Mouse (Mus musculus) fibroblast of lung, adult 2 months (primary cell): ENCODE data around the gene Ccdc177.

ENCODE experiments used
- DNase-seq: peaks from one replicate; pipeline ENCODE4 v3.0.0-alpha.2; 2011; ENCODE audit warnings: low read depth

Gene Ccdc177

DNA sequence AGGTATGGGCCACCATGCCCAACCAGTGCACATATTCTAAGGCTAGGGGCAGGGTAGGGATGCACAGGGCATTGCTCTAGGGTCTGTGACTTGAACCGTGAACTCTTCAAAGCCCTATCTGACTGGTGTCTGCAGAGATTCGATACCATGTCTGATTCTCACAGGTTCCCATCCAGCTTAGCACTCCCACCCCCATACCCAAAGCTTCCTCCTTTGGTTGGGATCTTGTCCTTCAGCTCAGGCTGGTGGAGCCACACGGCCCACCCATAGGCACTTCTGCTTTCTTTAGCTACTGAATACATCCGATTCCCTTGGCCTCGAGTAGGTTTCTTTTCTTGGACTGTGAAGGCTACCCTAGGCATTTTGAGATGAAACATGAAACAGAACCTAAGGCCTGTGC, 24.5 kb upstream of the Ccdc177 start:
- DNase-seq: no peak

DNA sequence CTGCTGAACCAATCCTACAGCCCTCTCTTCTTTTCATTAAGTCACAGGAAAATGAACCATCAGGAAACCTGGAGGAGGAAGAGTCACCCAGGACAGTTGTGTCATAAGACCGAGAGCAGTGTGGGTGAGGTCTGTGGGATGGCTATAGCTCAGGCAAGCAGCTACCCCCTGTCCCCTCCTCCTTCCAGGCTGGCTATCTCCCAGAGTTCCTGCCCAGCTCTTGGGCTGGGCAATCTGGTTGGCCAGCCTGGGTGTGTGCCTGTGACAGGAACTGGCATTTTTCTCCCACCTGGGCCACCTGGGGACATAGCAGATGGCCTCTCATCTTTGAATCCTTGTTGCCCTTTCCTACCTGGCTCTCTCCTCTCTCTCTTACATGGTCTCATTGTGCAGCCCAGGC, 23.4 kb upstream of the Ccdc177 start:
- DNase-seq: no peak

DNA sequence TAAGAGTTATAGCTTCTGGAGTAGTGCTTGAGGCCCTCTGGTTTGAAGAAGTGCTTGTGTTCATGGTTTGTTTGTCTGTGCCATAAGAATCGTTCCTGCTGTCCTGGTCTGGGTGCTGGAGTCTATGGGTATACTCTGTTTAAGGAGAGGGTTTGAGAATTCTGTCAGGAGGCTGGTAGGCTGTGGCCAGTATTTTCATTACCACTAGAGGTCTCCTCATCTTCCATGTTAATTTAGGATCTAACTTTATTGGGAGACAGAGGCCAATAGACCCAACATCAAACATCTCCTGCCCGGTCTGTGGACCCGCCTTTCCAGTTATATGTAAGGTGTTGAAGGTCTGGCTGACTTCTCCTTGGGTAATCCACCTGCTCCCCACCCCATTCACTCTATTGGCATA, 22.4 kb upstream of the Ccdc177 start:
- DNase-seq: no peak

DNA sequence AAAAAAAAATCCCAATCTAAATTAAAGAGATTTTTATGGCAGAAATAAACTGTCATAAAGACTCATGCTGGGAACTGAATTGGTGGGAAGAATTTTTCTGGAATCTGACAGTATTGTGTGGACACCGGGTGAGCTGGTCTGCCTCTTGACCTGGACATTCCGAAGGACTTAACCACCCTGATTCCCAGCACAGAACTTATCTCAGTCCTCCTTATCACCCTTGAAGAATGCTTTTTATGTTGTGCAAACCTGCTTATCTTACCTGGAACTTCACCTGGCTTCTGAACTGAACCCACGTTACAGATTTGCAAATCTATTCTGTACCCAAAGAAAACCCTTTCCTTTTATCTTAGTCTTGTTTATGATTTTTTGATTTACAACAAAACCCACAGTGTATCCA, 21.7 kb upstream of the Ccdc177 start:
- no peak for DNase-seq

DNA sequence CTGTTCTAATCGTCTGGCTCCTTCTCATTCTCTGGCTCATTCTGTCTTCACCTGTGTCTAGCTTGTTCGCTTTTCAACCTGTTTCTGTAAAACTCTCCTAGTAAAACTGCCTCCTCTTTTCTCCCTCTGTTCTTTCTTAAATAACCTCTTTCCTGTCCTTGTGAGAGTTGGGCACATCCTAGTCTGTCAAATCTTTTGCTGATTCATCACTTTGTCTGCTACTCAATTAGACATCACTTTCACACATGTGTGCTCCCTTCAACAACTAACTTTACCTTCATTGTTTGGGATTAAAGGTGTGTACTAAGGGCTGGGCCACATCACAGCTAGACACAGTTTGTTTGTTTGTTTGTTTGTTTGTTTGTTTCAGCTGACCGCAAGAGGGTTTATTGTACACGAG, 19.3 kb upstream of the Ccdc177 start:
- DNase-seq: no peak

DNA sequence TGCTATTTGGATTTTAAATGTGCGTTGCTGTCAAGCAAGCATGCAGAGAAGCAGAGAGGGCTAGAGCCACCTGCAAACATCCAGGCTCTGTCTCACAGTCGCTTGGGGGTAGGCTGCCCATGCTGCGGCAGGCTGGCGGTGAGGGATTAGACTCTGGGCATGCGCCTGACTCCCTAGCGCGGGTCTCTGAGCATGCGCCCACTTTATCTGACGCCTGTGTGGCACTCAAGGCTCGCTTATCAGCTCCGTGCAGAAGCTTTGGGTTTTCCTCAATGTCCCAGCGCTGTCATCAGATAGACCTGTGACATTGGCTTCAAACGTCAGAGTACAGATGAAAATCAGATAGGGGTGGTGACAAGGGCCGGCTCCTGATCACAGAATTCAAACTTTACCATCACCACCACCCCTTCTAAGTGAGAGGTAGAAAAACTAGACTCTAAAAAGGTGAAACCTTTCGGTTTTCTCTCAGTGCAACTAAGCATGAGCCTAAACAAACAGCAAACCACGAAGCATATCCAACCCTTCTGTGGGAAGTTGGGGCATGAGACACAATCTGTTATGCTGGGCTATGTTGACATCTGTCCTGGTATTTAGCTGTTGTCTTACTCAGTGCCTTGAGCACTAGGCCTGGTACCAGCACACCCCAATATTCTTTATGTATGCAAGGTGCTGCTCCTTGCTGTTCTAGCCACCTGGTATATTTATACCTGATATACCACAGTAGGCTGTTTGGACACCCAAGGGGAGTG, 17.9 kb upstream of the Ccdc177 start:
- DNase-seq: no peak

DNA sequence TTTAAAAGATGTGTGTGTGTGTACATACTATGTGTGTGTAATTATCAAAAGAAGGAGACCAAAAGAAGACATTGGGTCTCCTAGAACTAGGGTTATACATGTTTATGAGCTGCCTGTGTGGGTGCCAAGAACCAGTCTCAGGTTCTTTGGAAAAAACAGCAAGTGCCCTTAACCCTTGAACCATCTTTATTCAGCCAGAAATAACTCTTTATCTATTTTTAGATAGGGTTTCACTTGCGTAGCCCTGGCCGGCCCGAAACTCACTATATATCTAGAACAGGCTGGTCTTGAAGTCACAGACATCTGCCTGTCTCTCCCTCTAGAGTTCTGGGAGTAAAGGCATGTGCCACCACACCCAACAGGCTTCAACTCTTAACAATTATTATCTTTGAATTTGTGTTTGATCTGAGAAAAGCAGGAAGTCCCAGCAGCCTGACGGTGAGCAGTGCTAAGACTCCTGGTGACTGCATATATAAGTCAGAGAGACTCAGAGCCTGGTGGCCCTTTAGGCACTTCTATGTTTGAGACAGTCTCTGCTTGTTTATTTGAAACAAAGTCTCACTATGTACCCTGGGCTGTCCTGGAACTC, 15.7 kb upstream of the Ccdc177 start:
- no peak for DNase-seq

DNA sequence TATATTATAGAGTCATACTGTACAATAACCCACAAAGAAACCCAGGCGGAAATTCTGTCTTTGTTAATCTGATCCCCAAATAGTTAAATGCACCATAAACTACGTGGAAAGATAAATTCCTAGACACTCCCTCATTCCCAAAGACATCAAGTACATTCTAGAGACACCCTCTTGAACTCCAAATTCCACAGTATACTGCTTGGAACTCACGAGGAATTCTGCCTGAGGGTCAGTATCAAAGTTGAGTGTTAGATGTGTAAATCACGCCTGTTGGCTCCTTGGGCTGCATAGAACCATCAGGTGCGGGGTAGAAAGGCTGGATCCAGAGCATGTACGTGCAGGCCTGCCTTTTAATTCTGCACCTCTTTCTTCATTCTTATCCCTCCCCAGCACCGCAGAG, 14.3 kb upstream of the Ccdc177 start:
- no peak for DNase-seq

DNA sequence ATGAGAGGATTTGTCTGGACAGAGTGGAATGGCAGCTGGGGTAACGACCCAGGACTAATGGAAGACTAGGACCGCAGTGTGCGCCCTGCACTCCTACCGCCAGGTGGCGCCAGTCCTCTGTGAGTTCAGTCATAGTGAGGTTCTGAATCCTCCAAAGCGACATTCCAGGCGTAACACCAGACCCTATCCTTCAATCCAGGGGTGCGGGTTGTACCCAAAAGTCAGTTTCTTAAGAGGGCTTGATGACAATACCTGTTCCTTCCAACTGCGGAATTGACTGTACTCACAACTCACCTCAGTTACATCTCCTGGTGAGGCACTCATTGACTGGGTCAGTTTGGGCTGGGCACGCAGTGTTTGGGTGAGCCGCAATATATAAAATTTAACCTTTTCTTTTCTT, 9.2 kb upstream of the Ccdc177 start:
- no peak for DNase-seq

DNA sequence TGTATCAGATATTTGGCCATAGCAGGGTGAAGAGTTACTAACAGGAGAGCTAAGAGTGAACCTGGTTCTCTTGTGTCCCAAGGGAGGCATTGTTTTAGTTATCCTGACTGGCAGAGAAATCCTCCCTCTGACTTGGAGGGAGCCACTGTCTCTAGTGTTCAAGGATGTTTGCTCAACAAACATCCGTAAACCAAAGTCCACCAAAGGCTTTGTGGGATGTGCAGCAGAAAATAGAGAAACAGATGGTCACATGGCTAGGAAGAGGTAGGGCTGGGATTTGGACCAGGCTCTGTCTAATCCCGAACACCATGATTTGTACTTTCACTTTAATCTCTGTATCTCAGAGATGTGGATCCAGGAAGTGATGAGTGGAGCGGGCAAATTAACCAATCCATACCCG, 3.6 kb upstream of the Ccdc177 start:
- no peak for DNase-seq

DNA sequence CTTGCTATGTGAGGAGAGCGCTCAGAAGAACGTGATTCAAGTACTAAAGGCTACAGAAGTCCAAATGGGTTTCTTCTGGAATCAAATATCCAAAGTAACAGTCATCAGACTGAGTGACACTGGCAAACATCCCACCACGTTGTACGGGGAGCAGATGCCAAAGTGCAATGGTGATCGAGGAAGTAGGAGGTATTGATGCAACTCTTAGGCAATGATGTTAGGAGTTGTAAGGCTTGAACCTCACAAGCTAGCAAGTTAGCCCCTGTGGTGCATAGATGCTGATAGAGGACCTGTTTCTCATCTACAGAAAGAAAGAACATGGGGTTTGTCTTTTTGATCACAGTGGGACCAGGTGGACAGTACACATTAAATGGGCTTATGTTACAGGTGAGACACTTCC, 2.5 kb upstream of the Ccdc177 start:
- DNase-seq: no peak

DNA sequence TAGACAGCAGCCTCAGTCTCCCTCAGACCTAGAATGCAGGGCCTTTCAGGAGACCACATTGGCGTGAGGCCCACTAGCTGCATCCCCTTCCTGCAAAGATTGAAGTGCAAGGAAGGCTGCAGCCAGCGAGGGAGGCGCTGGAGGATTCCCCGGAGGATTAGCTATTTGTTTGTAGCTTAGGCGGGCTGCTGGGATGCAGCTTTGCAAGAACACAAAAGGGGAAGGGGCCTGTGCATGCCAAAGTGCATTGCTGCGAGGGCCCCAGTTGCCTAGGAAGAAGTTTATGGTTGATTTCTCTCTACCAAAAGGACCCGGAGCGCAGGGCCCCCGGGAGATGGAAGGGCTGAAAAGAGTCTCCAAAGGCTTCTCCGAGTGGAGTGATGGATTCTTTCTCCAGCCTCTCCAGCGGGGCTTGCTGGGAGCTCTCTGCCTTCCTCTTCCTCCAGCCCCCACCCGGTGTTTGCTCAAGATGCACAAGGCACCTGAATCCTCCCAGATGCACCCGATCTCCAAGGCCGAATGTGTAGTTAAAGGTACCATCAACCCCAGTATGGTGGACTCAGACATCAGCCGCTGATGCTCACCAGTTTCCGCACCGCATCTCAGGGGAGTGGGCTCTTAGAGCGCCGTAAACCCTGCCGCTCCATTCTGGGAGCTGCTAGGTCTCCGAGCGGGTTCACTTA, 633 bp downstream of the Ccdc177 start:
- DNase-seq: no peak

DNA sequence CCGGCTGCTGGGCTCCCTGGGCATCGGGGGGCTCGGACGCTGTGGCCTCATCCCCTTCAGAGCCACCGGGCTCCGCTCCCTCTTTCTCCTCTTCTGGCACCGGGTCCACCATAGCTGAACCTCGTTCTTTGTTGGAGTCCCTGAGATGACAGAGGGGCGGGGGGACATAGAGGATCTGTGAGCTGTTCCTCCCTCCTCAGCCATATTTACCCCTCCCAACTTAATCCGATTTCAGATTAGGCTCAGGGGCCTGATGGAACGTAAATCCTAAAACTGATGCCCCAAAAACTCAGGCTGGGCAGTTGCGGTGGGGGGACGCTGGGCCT, 1.1 kb downstream of the Ccdc177 start:
- no peak for DNase-seq

DNA sequence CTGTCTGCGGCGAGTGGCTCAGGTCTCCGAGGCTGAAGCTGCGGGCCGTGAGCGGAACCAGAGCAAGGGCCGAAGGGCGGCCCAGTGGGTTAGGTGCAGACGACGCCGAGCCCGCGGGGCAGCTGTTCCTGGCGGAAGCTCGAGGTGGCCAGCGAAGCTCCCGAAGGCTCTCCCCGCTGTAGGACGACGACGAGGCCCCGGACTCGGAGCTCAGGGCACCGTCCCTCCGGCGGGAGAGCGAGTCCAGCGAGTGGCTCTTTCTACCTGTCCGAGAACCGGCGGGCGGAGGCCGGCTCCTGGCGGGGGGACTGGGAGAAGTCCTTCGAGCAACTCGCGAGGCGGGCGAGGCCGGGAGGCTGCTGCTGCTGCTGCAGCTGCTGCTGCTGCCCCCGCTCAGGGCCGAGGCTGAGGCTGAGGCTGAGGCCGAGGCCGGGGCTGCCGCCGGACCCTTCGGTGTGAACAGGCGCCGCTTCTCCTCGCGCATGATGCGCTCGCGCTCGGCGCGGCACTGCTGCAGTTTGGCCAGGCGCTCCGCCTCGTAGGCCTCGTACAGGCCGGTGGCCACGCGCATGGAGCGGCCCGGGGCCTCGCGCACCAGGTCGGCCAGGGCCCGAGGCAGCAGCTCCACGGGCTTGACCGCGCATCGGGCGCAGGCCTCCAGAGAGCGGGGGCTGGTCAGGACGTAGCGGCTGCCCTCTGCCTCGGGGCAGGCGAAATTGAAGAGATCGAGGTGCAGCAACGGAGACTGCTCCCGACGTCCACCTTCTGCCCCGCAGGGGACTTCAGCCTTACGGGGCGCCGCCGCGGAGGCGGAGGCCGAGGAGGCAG, 1.7 kb downstream of the Ccdc177 start:
- DNase-seq: no peak

DNA sequence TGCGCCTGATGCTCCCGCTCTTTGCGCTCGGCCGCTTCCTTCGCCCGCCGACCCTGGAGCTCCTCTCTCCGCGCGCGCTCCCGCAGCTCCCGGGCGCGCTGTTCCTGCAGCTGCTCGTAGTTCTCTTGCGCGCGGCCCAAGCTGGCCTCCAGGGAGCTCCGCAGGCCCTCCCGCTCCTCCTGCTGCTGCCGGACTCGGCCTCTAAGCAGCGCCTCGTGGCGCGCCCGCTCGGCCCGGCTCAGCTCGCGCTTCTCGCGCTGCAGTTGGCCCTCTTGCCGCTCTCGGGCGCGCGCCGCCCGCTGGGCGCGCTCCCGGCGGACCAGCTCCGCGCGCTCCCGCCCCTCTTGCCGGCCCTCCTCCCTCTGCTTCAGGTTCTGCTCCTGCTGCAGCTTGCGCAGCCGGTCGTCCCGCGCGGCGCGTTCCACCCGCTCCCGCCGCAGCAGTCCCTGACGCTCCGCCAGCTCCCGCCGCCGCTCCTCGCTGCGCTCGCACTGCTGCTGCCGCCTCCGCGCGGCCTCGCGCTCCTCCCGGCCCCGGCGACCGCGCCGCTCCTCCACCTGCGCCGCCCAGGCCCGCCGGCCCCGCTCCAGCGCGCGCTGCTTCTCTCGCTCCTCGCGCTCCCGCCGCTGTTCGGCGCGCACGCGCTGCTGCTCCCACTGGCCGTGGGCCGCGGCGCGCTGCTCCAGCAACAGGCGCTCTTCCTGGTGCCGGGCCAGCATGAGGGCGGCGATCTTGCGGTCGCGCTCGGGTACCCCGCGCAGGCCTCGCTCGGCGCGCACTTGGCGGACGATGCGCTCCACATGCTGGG, 2.5 kb downstream of the Ccdc177 start:
- DNase-seq: no peak

DNA sequence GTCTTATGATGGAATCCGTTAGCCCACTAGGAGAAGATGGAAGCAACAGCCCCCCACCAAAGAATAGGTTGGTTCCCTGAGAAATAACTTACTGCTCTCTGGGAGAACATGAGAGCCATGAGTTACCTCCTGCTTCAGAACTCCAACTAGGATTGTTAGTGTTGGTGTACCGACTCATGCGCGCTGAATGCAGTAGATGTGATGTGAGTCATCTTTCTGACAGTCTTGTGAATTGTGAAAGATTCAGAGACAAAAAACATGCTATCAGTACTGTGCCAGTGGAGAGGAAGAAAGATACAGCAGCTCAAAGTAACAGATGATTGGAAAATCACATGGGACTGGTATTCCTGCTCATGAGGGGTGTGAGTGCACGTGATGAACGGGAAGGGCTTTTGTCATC, 8.9 kb downstream of the Ccdc177 start:
- no peak for DNase-seq

DNA sequence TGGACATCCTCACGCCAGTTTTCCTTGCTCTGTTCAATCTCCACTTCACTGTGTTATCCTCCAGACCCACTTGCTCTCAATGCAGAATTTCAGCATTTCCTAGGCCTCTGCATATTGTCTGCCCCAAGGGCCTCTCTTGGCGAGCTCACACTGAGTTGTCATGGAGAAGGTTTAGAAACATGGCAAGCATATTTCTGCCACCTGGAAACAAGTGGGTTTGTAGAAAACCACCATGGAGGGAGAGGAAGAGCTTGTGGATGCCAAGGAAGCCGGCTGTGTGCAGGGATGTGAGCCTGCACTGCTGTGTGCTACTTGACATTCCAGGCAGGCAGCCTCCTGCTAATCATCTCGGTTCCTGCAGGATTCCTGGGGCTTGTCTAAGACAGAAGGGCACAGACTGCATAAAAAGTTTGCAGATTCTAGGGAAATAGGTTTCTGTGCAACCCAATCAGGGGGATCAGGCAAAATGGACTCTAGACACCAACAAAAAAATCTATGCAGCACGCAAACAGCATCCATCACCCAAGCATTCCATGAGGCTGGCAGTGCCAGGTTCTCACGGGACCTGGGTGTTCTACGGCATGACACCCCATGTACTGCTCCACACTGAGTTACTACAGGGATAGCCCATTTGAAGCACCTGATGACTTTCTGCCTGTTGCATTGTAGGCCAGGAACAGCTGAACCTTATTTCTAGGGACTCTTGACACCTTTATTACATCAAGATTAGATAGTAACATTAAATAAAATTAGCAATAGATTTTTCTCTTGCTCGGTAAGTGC, 14.3 kb downstream of the Ccdc177 start:
- DNase-seq: no peak

DNA sequence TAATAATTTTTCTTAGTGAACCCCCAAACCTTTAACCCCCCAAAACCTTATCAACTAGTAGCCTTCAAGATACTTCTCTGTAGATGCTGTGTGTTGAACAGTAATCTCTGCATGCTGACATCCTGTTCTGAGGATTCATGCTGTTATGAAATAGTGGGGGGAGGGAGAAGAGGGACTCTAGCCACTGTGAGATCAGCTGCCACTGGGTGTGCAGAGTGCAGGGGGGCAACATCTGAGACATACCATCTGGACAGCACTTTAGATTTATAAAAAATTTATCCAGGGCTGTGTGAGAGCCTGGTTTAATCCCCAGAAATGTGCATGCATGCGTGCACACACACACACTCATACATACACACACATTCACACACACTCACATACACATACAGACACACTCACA, 15.9 kb downstream of the Ccdc177 start:
- DNase-seq: no peak

DNA sequence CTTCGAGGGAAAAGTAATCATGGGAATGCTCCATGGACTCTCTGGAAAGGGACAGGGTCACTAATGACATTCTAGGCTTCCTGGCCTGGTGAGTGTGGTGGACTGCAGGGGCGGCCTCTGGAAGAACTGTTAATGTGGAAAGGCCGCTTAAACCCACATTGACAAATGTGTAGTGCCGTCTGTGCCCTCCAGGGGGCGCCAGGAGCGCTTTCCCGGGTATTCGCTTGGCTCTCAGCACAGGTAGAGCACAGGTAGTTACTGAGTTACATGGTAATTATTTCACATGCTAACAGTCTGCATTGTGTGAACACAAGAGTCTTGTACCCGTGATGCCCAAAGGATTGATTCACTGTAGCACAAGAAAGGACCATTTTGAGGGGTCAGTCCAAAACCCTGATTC, 21.0 kb downstream of the Ccdc177 start:
- DNase-seq: no peak

DNA sequence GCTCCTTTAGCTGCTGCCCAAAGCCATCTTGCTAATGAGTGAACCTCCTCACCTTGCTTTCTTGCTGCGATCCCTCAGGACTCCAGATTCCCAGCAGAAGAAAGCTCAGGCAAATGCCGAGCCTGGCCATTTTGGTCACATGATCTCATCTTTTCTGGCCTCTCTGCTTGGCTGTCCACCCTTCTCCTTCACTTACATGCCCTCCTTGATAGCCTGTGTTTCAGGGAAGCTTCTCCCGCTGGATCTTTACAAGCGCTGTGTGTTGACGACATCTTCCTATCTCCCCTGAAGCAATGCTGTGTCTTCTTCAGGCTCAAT, 23.2 kb downstream of the Ccdc177 start:
- DNase-seq: no peak
